Mouse (Mus musculus) heart, embryonic 13.5 days (tissue): ENCODE results near the gene Fgfr2. TPM values are rescaled to one million over a fixed set of nuclear protein-coding genes. Genes with fewer than 3 reads are reported as not detected.

ENCODE experiments used
- ATAC-seq: fragments of 200-750 bp; cut with Nextera tagmentation; 2 replicates; pipeline ENCODE4 v1.8.0; 2017; ENCODE audit warnings: moderate TSS enrichment; ENCODE audit not compliant: insufficient number of reproducible peaks, low FRiP score, low TSS enrichment; ENCODE audit errors: extremely low read depth
- H3K27ac ChIP-seq: fragments of 300-500 bp; sonication (generic); replicated peaks from 2 replicates; pipeline ENCODE4 v1.5.1; 2015; ENCODE audit warnings: moderate library complexity, mild to moderate bottlenecking, inconsistent platforms
- H3K27me3 ChIP-seq: fragments of 300-500 bp; sonication (generic); replicated peaks from 2 replicates; pipeline ENCODE4 v1.6.1; 2015; ENCODE audit warnings: mild to moderate bottlenecking, inconsistent platforms
- H3K36me3 ChIP-seq: fragments of 300-500 bp; sonication (generic); 2 replicates; pipeline ENCODE4 v1.6.1; 2015; ENCODE audit warnings: mild to moderate bottlenecking, inconsistent platforms
- H3K4me1 ChIP-seq: fragments of 300-500 bp; sonication (generic); 2 replicates; pipeline ENCODE4 v1.6.1; 2015; ENCODE audit warnings: inconsistent platforms
- H3K4me2 ChIP-seq: fragments of 300-500 bp; sonication (generic); 2 replicates; pipeline ENCODE4 v1.6.1; 2015; ENCODE audit warnings: inconsistent platforms, mild to moderate bottlenecking, moderate library complexity
- H3K4me3 ChIP-seq: fragments of 300-500 bp; sonication (generic); 2 replicates; pipeline ENCODE4 v1.5.1; 2015; ENCODE audit warnings: moderate library complexity, mild to moderate bottlenecking, inconsistent platforms
- H3K9ac ChIP-seq: fragments of 300-500 bp; sonication (generic); 2 replicates; pipeline ENCODE4 v1.6.1; 2015; ENCODE audit warnings: inconsistent platforms, mild to moderate bottlenecking, moderate library complexity
- H3K9me3 ChIP-seq: fragments of 300-500 bp; sonication (generic); 2 replicates; pipeline ENCODE4 v1.6.1; 2016; ENCODE audit warnings: inconsistent platforms
- WGBS: fragments of 180-500 bp; shearing (Covaris S2); methylation state at CpG from one replicate; pipeline ENCODE4 v1.1.7; 2015; ENCODE audit warnings: mixed read lengths; 5-methylcytosine and 5-hydroxymethylcytosine counted together
- polyA plus RNA-seq: library from polyadenylated mRNA; unstranded; fragments of >200 nt; fragmentation: Nextera tagmentation; extraction: Ambion mirVana; gene quantifications from 2 replicates; pipeline ENCODE4 v1.2.1, GENCODE M21; 2015

Fgfr2 gene
- polyA plus RNA-seq, 1 experiment from 2014 or later, result 22.5 TPM

DNA sequence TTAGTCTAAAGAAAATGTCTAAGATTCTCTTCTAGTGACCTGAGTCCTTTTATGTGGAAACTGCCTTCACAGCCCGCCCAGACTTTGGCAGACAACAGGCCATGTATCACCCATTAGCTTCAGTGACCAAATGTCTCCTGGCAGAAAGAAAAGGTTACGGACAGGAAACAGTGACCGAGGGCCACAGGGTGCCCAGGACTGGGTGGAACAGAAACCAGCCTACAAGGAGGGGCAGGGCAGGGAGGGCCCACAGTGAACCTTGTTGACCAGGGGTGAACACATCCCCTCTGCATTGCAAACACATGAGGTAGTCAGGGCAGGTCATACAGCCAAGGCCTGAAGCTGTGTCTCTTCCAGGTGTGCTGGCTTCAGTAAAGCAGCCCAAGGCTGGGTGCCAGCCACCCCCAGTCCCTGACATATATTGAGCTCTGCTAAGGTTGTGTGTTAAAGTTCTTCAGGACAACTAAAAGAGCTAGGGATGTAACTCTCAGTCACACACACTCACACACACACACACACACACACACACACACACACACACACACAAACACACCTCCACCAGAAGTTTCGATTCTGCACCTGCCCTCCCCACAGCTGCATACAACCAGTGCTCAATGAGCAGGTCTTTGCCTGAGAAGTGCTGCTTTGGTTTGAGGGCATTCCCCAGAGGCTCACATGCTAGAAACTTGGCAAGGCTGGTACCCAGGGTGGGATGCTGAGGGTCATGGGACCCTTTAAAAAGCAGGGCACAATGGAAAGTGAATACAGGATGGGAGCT is 855.2 kb downstream of the Fgfr2 start:
- peaks cover 4% of the 10 kb centered on the region; the same call in 1 of the 2 replicates for H3K36me3 ChIP-seq
- H3K27ac ChIP-seq, result no peak overlapping the region
- no peak for ATAC-seq
- peaks cover 17% of the 10 kb centered on the region for H3K4me1 ChIP-seq
- WGBS, result 79% methylated on average over 4 of the region's 4 CpGs
- H3K9me3 ChIP-seq, result no peaks in the 10 kb centered on the region
- H3K27me3 ChIP-seq, result no peaks in the 10 kb centered on the region
- no peak overlapping the region for H3K9ac ChIP-seq
- H3K4me3 ChIP-seq, result no peak overlapping the region
- H3K4me2 ChIP-seq, result no peak overlapping the region

GRCm38 (mm10) chr7:132264763-132265162 is 858.4 kb downstream of the Fgfr2 start:
- no peak for ATAC-seq
- no peak overlapping the region for H3K27ac ChIP-seq
- 34% methylated on average over 3 of the region's 3 CpGs for WGBS

DNA sequence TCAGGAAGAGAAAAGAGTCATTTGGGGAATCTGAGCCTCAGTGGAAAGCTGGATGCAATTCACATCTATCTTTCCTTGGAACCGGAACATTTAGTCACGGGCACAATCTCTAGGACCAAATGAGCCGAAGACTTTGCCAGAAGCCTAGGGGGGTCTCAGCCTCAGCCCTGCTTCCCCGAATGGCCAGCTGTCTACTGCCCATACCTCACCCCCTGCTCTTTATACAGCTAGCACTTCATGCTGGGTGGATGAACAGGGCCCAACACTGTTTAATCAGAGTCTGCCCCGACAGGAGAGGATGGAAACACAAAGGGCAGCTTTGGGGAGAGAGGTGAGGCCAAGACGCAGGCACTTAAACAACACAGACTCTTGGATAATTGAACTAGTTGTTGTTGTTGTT is 860.0 kb downstream of the Fgfr2 start:
- H3K27me3 ChIP-seq, result no peaks in the 10 kb centered on the region
- H3K36me3 ChIP-seq, result peaks cover 4% of the 10 kb centered on the region; the same call in 1 of the 2 replicates
- H3K9ac ChIP-seq, result no peak overlapping the region
- H3K4me1 ChIP-seq, result peaks cover 31% of the 10 kb centered on the region
- ATAC-seq, result no peak
- no peaks in the 10 kb centered on the region for H3K9me3 ChIP-seq
- 53% methylated on average over 6 of the region's 6 CpGs for WGBS
- H3K4me2 ChIP-seq, result no peak overlapping the region
- no peak overlapping the region for H3K4me3 ChIP-seq
- no peak overlapping the region for H3K27ac ChIP-seq

More at GRCm38 (mm10) chr7:132264763-132265162, 858.4 kb downstream of the Fgfr2 start:
- no peaks in the 10 kb centered on the region for H3K27me3 ChIP-seq
- H3K36me3 ChIP-seq, result peaks cover 4% of the 10 kb centered on the region; the same call in 1 of the 2 replicates
- no peak overlapping the region for H3K9ac ChIP-seq
- no peak overlapping the region for H3K4me2 ChIP-seq
- peaks cover 31% of the 10 kb centered on the region for H3K4me1 ChIP-seq
- no peak overlapping the region for H3K4me3 ChIP-seq
- no peaks in the 10 kb centered on the region for H3K9me3 ChIP-seq

DNA sequence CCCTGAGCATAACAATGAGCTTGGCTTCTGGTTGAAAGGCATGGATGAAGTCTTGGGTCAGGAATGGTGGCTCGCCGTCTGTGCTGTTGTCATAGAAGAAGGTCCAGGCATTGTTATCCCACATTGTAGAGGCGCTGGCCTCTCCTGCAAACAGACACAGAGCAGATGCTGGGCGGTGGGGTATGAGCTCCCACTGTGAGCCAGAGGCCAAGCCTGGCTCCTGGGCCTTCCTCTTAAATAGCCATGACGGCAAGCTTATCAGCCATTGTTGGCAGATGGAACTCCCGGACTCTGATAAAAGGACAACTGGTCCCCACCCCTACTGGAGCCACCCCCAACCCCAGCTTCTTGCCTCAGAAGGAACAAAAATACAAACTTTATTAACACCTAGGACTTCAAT is 860.5 kb downstream of the Fgfr2 start:
- no peak overlapping the region for H3K27ac ChIP-seq
- 21% methylated on average over 6 of the region's 6 CpGs for WGBS
- H3K4me2 ChIP-seq, result no peak overlapping the region
- peaks cover 4% of the 10 kb centered on the region; the same call in 1 of the 2 replicates for H3K36me3 ChIP-seq
- no peak for ATAC-seq
- peaks cover 31% of the 10 kb centered on the region for H3K4me1 ChIP-seq
- no peak overlapping the region for H3K4me3 ChIP-seq
- no peak overlapping the region for H3K9ac ChIP-seq
- H3K9me3 ChIP-seq, result no peaks in the 10 kb centered on the region
- H3K27me3 ChIP-seq, result no peaks in the 10 kb centered on the region

DNA sequence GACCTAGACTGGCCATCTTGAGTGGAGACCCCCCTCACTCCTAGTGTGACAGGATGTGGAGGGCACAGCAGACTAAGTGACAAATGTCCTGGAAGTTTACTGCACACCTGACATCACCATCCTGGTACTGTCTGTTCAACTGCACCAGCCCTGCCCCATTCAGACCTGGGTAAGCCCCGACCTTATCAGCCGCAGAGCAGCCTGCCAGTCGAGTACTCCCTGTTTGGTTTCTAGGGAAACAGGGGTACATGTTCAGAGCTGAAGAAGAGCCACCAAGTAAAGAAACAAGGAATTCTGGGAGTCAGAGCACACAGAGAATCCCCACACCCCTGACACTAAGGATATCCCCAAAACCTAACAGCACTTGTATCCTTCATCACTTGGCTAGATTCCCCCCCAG is 861.3 kb downstream of the Fgfr2 start:
- no peak for ATAC-seq
- peaks cover 28% of the 10 kb centered on the region for H3K4me1 ChIP-seq
- peaks cover 4% of the 10 kb centered on the region; the same call in 1 of the 2 replicates for H3K36me3 ChIP-seq
- no peak overlapping the region for H3K4me3 ChIP-seq
- H3K9ac ChIP-seq, result no peak overlapping the region
- H3K4me2 ChIP-seq, result no peak overlapping the region
- WGBS, result 21% methylated on average over 3 of the region's 3 CpGs
- no peaks in the 10 kb centered on the region for H3K9me3 ChIP-seq
- no peaks in the 10 kb centered on the region for H3K27me3 ChIP-seq
- H3K27ac ChIP-seq, result no peak overlapping the region

DNA sequence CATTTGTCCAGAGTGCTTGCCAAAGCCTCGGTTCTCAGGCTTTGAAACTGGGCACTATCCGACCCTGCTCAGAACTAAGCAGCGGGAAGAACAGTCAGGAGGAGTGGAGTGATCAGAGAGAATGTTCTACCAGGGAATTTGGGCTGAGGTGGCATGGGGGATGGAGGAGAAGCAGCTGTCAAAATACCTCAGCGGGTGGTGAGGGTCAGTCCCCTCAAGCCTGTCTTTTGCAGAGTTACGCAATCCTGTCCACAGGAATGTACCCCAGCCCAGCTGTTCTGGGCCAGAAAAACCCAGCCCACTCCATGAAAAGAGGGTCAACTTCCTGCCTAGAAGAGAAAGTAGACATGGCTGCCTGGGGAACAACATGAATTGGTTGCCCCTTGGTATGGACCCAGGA is 862.5 kb downstream of the Fgfr2 start:
- H3K9ac ChIP-seq, result no peak overlapping the region
- H3K36me3 ChIP-seq, result no peaks in the 10 kb centered on the region
- H3K27ac ChIP-seq, result no peak overlapping the region
- H3K4me2 ChIP-seq, result no peak overlapping the region
- no peaks in the 10 kb centered on the region for H3K27me3 ChIP-seq
- H3K4me3 ChIP-seq, result no peak overlapping the region
- WGBS, result 63% methylated on average over 5 of the region's 5 CpGs
- H3K9me3 ChIP-seq, result no peaks in the 10 kb centered on the region
- ATAC-seq, result no peak
- peaks cover 25% of the 10 kb centered on the region for H3K4me1 ChIP-seq

DNA sequence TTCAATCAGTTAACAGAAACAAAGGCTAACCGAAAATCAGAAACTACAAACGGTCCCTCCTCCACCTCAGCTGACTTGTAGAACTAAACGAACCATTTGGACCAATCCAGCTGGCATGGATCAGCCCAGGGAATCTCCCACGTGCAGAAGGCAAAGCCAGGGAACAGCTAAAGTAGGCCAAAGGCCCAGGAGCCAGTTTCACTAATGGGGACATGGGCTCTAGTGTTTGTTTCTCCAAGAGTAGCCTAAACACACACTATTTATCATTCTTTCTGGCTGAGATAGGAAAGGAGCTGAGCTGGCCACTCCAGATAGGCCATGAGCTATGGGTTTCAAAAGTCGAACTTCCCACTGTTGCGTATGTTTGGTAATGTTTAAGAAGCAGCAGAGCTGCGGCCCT is 864.3 kb downstream of the Fgfr2 start:
- H3K4me2 ChIP-seq, result no peak overlapping the region
- no peak overlapping the region for H3K27ac ChIP-seq
- WGBS, result 48% methylated on average over 7 of the region's 7 CpGs
- H3K9me3 ChIP-seq, result no peaks in the 10 kb centered on the region
- peaks cover 16% of the 10 kb centered on the region for H3K4me1 ChIP-seq
- H3K27me3 ChIP-seq, result no peaks in the 10 kb centered on the region
- no peak for ATAC-seq
- H3K36me3 ChIP-seq, result no peaks in the 10 kb centered on the region
- no peak overlapping the region for H3K4me3 ChIP-seq
- H3K9ac ChIP-seq, result no peak overlapping the region

DNA sequence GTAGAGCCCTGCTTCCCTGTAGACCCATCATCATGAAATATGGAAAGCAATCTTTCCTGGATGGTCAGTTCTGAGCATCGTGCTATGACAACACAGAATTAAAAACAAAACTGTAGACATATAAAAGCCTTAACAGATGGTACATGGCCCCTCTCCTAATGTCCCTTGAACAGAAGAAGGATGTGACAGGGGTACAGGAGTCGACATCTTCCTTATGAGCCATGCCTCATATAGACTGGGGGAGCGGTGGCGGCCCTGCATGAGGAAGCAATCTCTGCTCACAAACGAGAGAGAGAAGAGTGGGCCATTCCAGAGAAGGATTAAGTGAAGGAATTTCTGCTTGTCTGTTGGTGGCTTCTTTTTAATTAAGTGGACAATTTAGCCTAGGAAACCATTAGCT is 864.9 kb downstream of the Fgfr2 start:
- H3K9me3 ChIP-seq, result no peaks in the 10 kb centered on the region
- H3K36me3 ChIP-seq, result no peaks in the 10 kb centered on the region
- H3K27me3 ChIP-seq, result no peaks in the 10 kb centered on the region
- no peak overlapping the region for H3K4me2 ChIP-seq
- H3K9ac ChIP-seq, result no peak overlapping the region
- no peak for ATAC-seq
- H3K27ac ChIP-seq, result no peak overlapping the region
- no peak overlapping the region for H3K4me3 ChIP-seq
- peaks cover 16% of the 10 kb centered on the region for H3K4me1 ChIP-seq
- whole genome bisulfite sequencing, result 80% methylated on average over 5 of the region's 5 CpGs

- WGBS, result 72% methylated on average over 5 of the region's 5 CpGs
- no peak for ATAC-seq
- Histone ChIP-seq H3K9ac (no peak overlapping the region), H3K9me3 (no peaks in the 10 kb centered on the region), H3K36me3 (no peaks in the 10 kb centered on the region), H3K27me3 (0 out of 2 replicates have a peak, but pooled peaks cover 6% of the 10 kb centered on the region), H3K27ac (no peak overlapping the region), H3K4me2 (no peak overlapping the region), H3K4me1 (0 out of 2 replicates have a peak, but pooled peaks cover 4% of the 10 kb centered on the region), H3K4me3 (no peak overlapping the region)
Observed at GRCm38 (mm10) chr7:132253513-132253912, 869.6 kb downstream of the Fgfr2 start.

DNA sequence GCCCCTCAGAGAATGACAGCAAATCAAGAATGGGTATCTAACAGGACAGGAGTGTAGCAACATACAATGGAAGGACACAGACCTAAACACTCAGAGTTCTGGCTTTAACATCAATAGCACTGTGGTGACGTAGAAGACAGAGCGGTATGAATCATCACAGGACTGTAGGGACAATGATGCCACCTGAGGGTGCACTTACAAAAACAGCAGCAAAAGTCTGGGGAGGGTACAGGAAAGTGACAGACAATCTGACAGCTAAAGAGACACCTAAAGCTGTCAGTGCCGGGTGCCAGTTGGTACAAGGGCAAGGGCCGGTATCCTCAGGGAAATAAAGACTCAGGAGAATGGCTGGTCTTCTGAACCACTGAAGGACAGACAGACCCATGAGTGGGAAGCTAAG is 870.1 kb downstream of the Fgfr2 start:
- Histone ChIP-seq H3K4me3 (no peak overlapping the region), H3K4me2 (no peak overlapping the region), H3K36me3 (no peaks in the 10 kb centered on the region), H3K9me3 (no peaks in the 10 kb centered on the region), H3K4me1 (0 out of 2 replicates have a peak, but pooled peaks cover 4% of the 10 kb centered on the region), H3K9ac (no peak overlapping the region), H3K27ac (no peak overlapping the region), H3K27me3 (0 out of 2 replicates have a peak, but pooled peaks cover 6% of the 10 kb centered on the region)
- ATAC-seq, result no peak
- whole genome bisulfite sequencing, result 83% methylated on average over 4 of the region's 4 CpGs

- no peak overlapping the region for H3K4me2 ChIP-seq
- ATAC-seq, result no peak
- no peaks in the 10 kb centered on the region for H3K9me3 ChIP-seq
- H3K36me3 ChIP-seq, result no peaks in the 10 kb centered on the region
- H3K9ac ChIP-seq, result no peak overlapping the region
- 40% methylated on average over 10 of the region's 10 CpGs for WGBS
- H3K4me1 ChIP-seq, result peaks cover 9% of the 10 kb centered on the region; the same call in 1 of the 2 replicates
- 0 out of 2 replicates have a peak, but pooled peaks cover 6% of the 10 kb centered on the region for H3K27me3 ChIP-seq
- no peak overlapping the region for H3K27ac ChIP-seq
- H3K4me3 ChIP-seq, result no peak overlapping the region
Observed at GRCm38 (mm10) chr7:132249563-132250119, 873.5 kb downstream of the Fgfr2 start.
